Mouse (Mus musculus): ENCODE data around the gene Trmt112. TPM values are rescaled to one million over a fixed set of nuclear protein-coding genes. Genes with fewer than 3 reads are reported as not detected.
A peak's percentile ranks its signal among the peaks of the same experiment; 100 is the strongest.

Trmt112 gene
- polyA plus RNA-seq, 1 experiment from 2014 or later = 131 TPM

GRCm38 (mm10) chr19:6948186-6948585 is 38.7 kb downstream of the Trmt112 start:
- Histone ChIP-seq H3K27me3 (ENCODE audit: control insufficient read depth, insufficient read depth, low read length) (no peaks in the 10 kb centered on the region), H3K36me3 (ENCODE audit: control insufficient read depth, insufficient read depth, low read length) (no peaks in the 10 kb centered on the region), H3K9ac (ENCODE audit: low read length) (no peak overlapping the region), H3K27ac (ENCODE audit: low read depth, low read length) (no peak overlapping the region), H3K9me3 (ENCODE audit: control insufficient read depth, low read length) (no peaks in the 10 kb centered on the region), H3K4me2 (ENCODE audit: low read depth) (no peak overlapping the region), H3K4me3 (ENCODE audit: low read depth, low read length) (no peak overlapping the region), H3K4me1 (ENCODE audit: control insufficient read depth, insufficient read depth, low read length) (peaks cover 10% of the 10 kb centered on the region)
- no peak for DNase-seq (ENCODE audit: low spot score)
- 78% methylated on average over 4 of the region's 4 CpGs for WGBS
- ATAC-seq (ENCODE audit: insufficient read depth, low FRiP score, low TSS enrichment) = no peak

DNA sequence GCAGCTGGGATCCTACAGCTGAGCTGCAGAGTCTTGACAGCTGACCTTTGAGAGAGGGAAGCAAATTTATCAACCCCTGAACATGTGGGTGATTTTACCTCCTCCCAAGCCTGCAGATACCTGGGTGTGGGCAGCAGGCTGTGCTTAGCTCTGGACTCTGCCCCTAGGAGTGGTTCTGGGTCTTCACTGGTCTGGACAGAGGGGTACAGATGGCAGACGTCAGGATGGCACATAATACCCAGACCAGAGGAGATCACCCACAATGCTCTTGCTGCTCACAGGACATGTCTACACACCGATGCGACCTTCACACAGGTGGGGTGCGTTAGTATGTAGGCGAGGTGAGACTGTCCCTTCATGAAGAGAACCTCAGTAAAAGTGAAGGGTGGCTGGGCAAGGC is 40.0 kb downstream of the Trmt112 start:
- H3K36me3 ChIP-seq (ENCODE audit: control insufficient read depth, insufficient read depth, low read length) = no peaks in the 10 kb centered on the region
- DNase-seq (ENCODE audit: low spot score) (no peak), ATAC-seq (ENCODE audit: insufficient read depth, low FRiP score, low TSS enrichment) (no peak)
- H3K27ac ChIP-seq (ENCODE audit: low read depth, low read length) = no peak overlapping the region
- H3K4me1 ChIP-seq (ENCODE audit: control insufficient read depth, insufficient read depth, low read length) = peaks cover 10% of the 10 kb centered on the region
- H3K9me3 ChIP-seq (ENCODE audit: control insufficient read depth, low read length) = no peaks in the 10 kb centered on the region
- no peak overlapping the region for H3K9ac ChIP-seq (ENCODE audit: low read length)
- no peak overlapping the region for H3K4me3 ChIP-seq (ENCODE audit: low read depth, low read length)
- H3K4me2 ChIP-seq (ENCODE audit: low read depth) = no peak overlapping the region
- 88% methylated on average over 5 of the region's 5 CpGs for whole genome bisulfite sequencing
- no peaks in the 10 kb centered on the region for H3K27me3 ChIP-seq (ENCODE audit: control insufficient read depth, insufficient read depth, low read length)

DNA sequence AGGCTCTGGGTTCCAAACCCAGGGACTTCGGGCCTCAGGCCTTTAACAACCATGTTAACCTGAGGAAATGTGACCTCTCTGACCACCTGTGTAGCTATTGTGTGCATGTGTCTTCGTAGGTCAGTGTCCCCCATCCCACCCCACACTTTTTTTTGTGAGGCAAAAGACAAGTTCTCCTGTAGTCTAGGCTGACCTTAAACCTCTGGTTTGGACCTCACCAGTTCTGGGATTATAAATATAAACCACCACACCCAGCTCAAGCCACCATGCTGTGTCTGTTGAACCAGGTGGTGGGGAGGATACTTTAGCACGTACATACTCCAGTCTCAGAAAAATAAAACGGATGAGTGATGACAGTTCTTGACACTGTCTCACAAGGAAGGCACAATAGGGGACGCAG is 40.5 kb downstream of the Trmt112 start:
- peak overlapping the region; percentile 97; the same call in 1 of the 2 replicates for H3K27ac ChIP-seq (ENCODE audit: low read depth, low read length)
- no peak for DNase-seq (ENCODE audit: low spot score)

GRCm38 (mm10) chr19:6950613-6951153 is 41.2 kb downstream of the Trmt112 start:
- 0% methylated on average over 28 of the region's 28 CpGs for WGBS
- H3K4me2 ChIP-seq (ENCODE audit: low read depth) = peak overlapping the region; percentile 81
- ATAC-seq (ENCODE audit: insufficient read depth, low FRiP score, low TSS enrichment) (peak; percentile 61), DNase-seq (ENCODE audit: low spot score) (peak; percentile 72)
- no peaks in the 10 kb centered on the region for H3K9me3 ChIP-seq (ENCODE audit: control insufficient read depth, low read length)
- no peaks in the 10 kb centered on the region for H3K36me3 ChIP-seq (ENCODE audit: control insufficient read depth, insufficient read depth, low read length)
- H3K9ac ChIP-seq (ENCODE audit: low read length) = peak overlapping the region; percentile 86
- H3K27me3 ChIP-seq (ENCODE audit: control insufficient read depth, insufficient read depth, low read length) = no peaks in the 10 kb centered on the region
- H3K4me1 ChIP-seq (ENCODE audit: control insufficient read depth, insufficient read depth, low read length) = peaks cover 10% of the 10 kb centered on the region
- peak overlapping the region; percentile 63 for H3K4me3 ChIP-seq (ENCODE audit: low read depth, low read length)
- peak overlapping the region; percentile 97 for H3K27ac ChIP-seq (ENCODE audit: low read depth, low read length)

More for the DNA sequence above, 40.5 kb downstream of the Trmt112 start:
- ATAC-seq (ENCODE audit: insufficient read depth, low FRiP score, low TSS enrichment) = no peak
- peak overlapping the region; percentile 63 for H3K4me3 ChIP-seq (ENCODE audit: low read depth, low read length)
- H3K9me3 ChIP-seq (ENCODE audit: control insufficient read depth, low read length) = no peaks in the 10 kb centered on the region
- WGBS = 54% methylated on average over 5 of the region's 5 CpGs
- H3K4me1 ChIP-seq (ENCODE audit: control insufficient read depth, insufficient read depth, low read length) = peaks cover 10% of the 10 kb centered on the region
- peak overlapping the region; percentile 86 for H3K9ac ChIP-seq (ENCODE audit: low read length)
- no peaks in the 10 kb centered on the region for H3K27me3 ChIP-seq (ENCODE audit: control insufficient read depth, insufficient read depth, low read length)
- H3K4me2 ChIP-seq (ENCODE audit: low read depth) = peak overlapping the region; percentile 81
- no peaks in the 10 kb centered on the region for H3K36me3 ChIP-seq (ENCODE audit: control insufficient read depth, insufficient read depth, low read length)

DNA sequence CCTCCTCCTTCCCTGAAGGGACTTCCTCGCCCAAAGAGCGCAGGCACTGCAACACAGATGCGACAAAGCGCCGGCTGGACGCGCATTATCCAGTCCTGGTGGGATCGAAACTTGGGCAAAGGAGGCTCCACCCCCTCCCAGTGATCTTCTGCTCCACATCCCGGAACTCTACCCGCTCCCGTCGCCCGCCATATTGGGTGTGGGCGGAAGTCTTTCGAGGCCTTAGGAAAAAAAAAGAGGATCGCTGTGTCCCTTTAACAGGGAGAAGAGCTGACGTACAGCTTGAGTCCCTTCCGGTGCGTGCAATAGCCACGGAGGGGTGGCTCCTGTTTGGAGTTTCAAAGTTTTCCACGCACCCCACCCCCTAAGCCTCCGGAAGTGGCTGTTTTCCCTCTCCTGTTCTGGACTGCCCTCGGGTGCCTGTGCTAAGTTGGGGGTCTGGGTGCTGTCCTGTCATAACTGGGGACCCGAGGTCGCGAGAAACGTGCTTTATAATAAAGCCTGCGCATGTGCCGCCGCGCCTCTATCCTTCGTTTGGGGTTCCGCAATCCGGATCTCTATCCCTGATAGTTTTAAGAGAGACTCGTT is 42.0 kb downstream of the Trmt112 start:
- H3K4me1 ChIP-seq (ENCODE audit: control insufficient read depth, insufficient read depth, low read length) = peaks cover 10% of the 10 kb centered on the region
- WGBS = under 1% methylated on average over 35 of the region's 35 CpGs
- peak overlapping the region; percentile 86 for H3K9ac ChIP-seq (ENCODE audit: low read length)
- H3K9me3 ChIP-seq (ENCODE audit: control insufficient read depth, low read length) = no peaks in the 10 kb centered on the region
- peak overlapping the region; percentile 63 for H3K4me3 ChIP-seq (ENCODE audit: low read depth, low read length)
- H3K4me2 ChIP-seq (ENCODE audit: low read depth) = peak overlapping the region; percentile 81
- peak overlapping the region; percentile 97 for H3K27ac ChIP-seq (ENCODE audit: low read depth, low read length)
- no peaks in the 10 kb centered on the region for H3K36me3 ChIP-seq (ENCODE audit: control insufficient read depth, insufficient read depth, low read length)
- ATAC-seq (ENCODE audit: insufficient read depth, low FRiP score, low TSS enrichment) (peak; percentile 74), DNase-seq (ENCODE audit: low spot score) (peak; percentile 94)
- no peaks in the 10 kb centered on the region for H3K27me3 ChIP-seq (ENCODE audit: control insufficient read depth, insufficient read depth, low read length)

GRCm38 (mm10) chr19:6951994-6952711 is 42.7 kb downstream of the Trmt112 start:
- H3K4me1 ChIP-seq (ENCODE audit: control insufficient read depth, insufficient read depth, low read length) = peaks cover 10% of the 10 kb centered on the region
- peak; percentile 56 for DNase-seq (ENCODE audit: low spot score)
- H3K4me2 ChIP-seq (ENCODE audit: low read depth) = peak overlapping the region; percentile 81
- H3K9me3 ChIP-seq (ENCODE audit: control insufficient read depth, low read length) = no peaks in the 10 kb centered on the region
- H3K9ac ChIP-seq (ENCODE audit: low read length) = peak overlapping the region; percentile 86
- peak overlapping the region; percentile 97 for H3K27ac ChIP-seq (ENCODE audit: low read depth, low read length)
- H3K36me3 ChIP-seq (ENCODE audit: control insufficient read depth, insufficient read depth, low read length) = no peaks in the 10 kb centered on the region
- peak; percentile 43 for ATAC-seq (ENCODE audit: insufficient read depth, low FRiP score, low TSS enrichment)
- no peaks in the 10 kb centered on the region for H3K27me3 ChIP-seq (ENCODE audit: control insufficient read depth, insufficient read depth, low read length)
- 4% methylated on average over 31 of the region's 31 CpGs for WGBS
- peak overlapping the region; percentile 63 for H3K4me3 ChIP-seq (ENCODE audit: low read depth, low read length)

DNA sequence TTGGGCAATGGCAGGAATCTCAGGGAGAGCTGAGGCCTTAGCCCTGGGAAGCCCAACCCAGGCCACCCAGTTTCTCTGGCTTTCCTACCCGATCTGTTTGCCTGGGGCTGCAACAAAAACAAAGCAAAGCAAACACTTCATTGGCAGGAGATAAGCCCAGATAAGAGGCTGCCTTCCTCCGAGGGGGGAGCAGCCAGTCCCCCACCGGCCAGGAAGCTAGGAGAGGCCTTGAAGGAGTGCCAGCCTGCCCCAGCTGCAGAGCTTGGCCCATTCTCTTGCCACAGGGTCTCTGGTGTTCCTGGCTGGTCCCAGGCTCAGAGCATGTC is 43.2 kb downstream of the Trmt112 start:
- Histone ChIP-seq H3K4me2 (ENCODE audit: low read depth) (peak overlapping the region; percentile 81), H3K4me1 (ENCODE audit: control insufficient read depth, insufficient read depth, low read length) (peaks cover 10% of the 10 kb centered on the region), H3K27ac (ENCODE audit: low read depth, low read length) (no peak overlapping the region), H3K36me3 (ENCODE audit: control insufficient read depth, insufficient read depth, low read length) (no peaks in the 10 kb centered on the region), H3K9ac (ENCODE audit: low read length) (peak overlapping the region; percentile 86), H3K4me3 (ENCODE audit: low read depth, low read length) (peak overlapping the region; percentile 63), H3K27me3 (ENCODE audit: control insufficient read depth, insufficient read depth, low read length) (no peaks in the 10 kb centered on the region), H3K9me3 (ENCODE audit: control insufficient read depth, low read length) (no peaks in the 10 kb centered on the region)
- WGBS = 34% methylated on average over 3 of the region's 3 CpGs
- DNase-seq (ENCODE audit: low spot score) (no peak), ATAC-seq (ENCODE audit: insufficient read depth, low FRiP score, low TSS enrichment) (no peak)

GRCm38 (mm10) chr19:6954046-6954445 is 44.5 kb downstream of the Trmt112 start:
- 60% methylated on average over 9 of the region's 9 CpGs for WGBS
- 0 out of 2 replicates have a peak, but pooled peaks cover 3% of the 10 kb centered on the region for H3K36me3 ChIP-seq (ENCODE audit: control insufficient read depth, insufficient read depth, low read length)
- H3K4me1 ChIP-seq (ENCODE audit: control insufficient read depth, insufficient read depth, low read length) = peaks cover 10% of the 10 kb centered on the region
- H3K27me3 ChIP-seq (ENCODE audit: control insufficient read depth, insufficient read depth, low read length) = no peaks in the 10 kb centered on the region
- no peak overlapping the region for H3K9ac ChIP-seq (ENCODE audit: low read length)
- no peak for DNase-seq (ENCODE audit: low spot score)
- no peaks in the 10 kb centered on the region for H3K9me3 ChIP-seq (ENCODE audit: control insufficient read depth, low read length)
- H3K27ac ChIP-seq (ENCODE audit: low read depth, low read length) = no peak overlapping the region
- no peak for ATAC-seq (ENCODE audit: insufficient read depth, low FRiP score, low TSS enrichment)
- H3K4me2 ChIP-seq (ENCODE audit: low read depth) = no peak overlapping the region
- no peak overlapping the region for H3K4me3 ChIP-seq (ENCODE audit: low read depth, low read length)
